ENCODE assay signal across 8 mouse cellular contexts in the genomic region with DNA sequence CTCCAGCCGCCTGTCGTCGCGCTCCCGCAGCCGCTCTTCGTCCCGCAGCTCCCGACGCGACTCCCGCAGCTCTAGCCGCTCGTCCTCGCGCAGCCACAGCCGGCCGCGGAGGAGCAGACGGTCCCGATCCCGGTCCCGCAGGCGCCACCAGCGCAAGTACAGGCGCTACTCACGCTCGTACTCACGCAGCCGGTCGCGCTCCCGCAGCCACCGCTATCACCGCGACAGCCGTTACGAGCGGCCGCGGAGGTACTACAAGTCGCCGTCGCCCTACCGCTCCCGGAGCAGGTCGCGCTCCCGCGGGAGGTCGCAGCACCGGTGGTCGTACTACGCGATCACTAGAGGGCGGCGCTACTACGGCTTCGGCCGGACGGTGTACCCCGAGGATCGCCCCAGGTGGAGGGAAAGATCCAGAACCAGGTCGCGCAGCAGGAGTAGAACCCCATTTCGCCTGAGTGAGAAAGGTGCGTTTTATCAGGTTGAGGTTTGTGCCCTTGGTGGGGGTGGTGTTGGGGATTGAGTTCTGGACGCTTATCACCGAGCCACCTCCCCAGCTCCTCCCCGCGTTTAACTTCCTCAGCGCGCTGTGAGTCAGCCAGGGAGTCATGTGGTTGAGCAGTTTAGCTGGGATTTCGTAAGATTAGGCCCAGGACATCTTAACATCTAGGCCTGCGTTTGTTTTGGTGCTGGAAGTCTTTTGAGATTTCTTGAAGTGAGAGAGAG. TPM values are rescaled to one million over a fixed set of nuclear protein-coding genes. Genes with fewer than 3 reads are reported as not detected.
A peak's percentile ranks its signal among the peaks of the same experiment; 100 is the strongest.
DNase-seq lines count a peak whose midpoint lies in the region; ATAC-seq and TF ChIP-seq lines count a peak whose summit lies in the region.

No protein-coding gene starts in this region.

- no peak for TF ChIP-seq CTCF in lung, adult 2 months (IDR thresholded peaks at IDR 0.05; ENCODE audit: insufficient read depth, low read length)

- peak overlapping the region; percentile 79 for H3K4me3 ChIP-seq in lung, adult 2 months (replicated peaks; ENCODE audit: extremely low read depth, low read depth, low read length)
- peak overlapping the region; percentile 99 for H3K4me3 ChIP-seq in neural tube, embryonic 13.5 days

- WGBS in lung, adult 2 months, result under 1% methylated on average over 75 of the region's 75 CpGs
- WGBS in neural tube, embryonic 13.5 days, result under 1% methylated on average over 75 of the region's 75 CpGs

- peak; percentile 68 for DNase-seq in A20 (ENCODE audit: low read depth, low spot score)
- peak; percentile 90 for DNase-seq in adipocyte (ENCODE audit: low spot score)
- peak; percentile 47 for DNase-seq in embryo, embryonic 9.5 days (ENCODE audit: extremely low spot score)
- DNase-seq in heart, adult 11 months, result peak; percentile 99
- peak; percentile 59 for DNase-seq in kidney, adult 11 months
- DNase-seq in lung, adult 2 months, result peak; percentile 69
- peak; percentile 69 for DNase-seq in testis, postnatal 10 days (ENCODE audit: low spot score)

- peak overlapping the region; percentile 94 for H3K27ac ChIP-seq in neural tube, embryonic 13.5 days (replicated peaks)

- H3K9ac ChIP-seq in neural tube, embryonic 13.5 days, result peak overlapping the region; percentile 97

- ATAC-seq in neural tube, embryonic 13.5 days (ENCODE audit: low read depth), result peak; percentile 60

- H3K4me1 ChIP-seq in lung, adult 2 months (ENCODE audit: control insufficient read depth, insufficient read depth, low read length), result peaks cover 7% of the 10 kb centered on the region
- H3K4me1 ChIP-seq in neural tube, embryonic 13.5 days (replicated peaks), result peaks cover 34% of the 10 kb centered on the region

- TF ChIP-seq POLR2A in lung, adult 2 months (IDR thresholded peaks at IDR 0.05; ENCODE audit: borderline replicate concordance, extremely low read depth, low read depth, low read length), result peak; percentile 60; the same call in 1 of the 2 replicates

- H3K4me2 ChIP-seq in neural tube, embryonic 13.5 days, result peak overlapping the region; percentile 99

- H3K36me3 ChIP-seq in neural tube, embryonic 13.5 days, result peaks cover 41% of the 10 kb centered on the region

- H3K9me3 ChIP-seq in neural tube, embryonic 13.5 days, result no peaks in the 10 kb centered on the region

- no peaks in the 10 kb centered on the region for H3K27me3 ChIP-seq in neural tube, embryonic 13.5 days

RNA-seq across cellular contexts. Expression of a gene that starts 0.8 kb away (rescaled TPM):
- 533 and 883 TPM in 2 replicates for polyA plus RNA-seq in lung, adult 2 months (2012; rRNA removed)
- 485 and 516 TPM in 2 replicates for polyA plus RNA-seq in neural tube, embryonic 13.5 days (2015; fragmentation: Nextera tagmentation; extraction: Ambion mirVana)

RNA-seq across cellular contexts. Expression of a gene that starts 6.5 kb away (rescaled TPM):
- polyA plus RNA-seq in lung, adult 2 months (2012; rRNA removed), result 25.7 and 43.4 TPM in 2 replicates
- 76.8 and 82.1 TPM in 2 replicates for polyA plus RNA-seq in neural tube, embryonic 13.5 days (2015; fragmentation: Nextera tagmentation; extraction: Ambion mirVana)

RNA-seq across cellular contexts. Expression of a gene that starts 9.4 kb away (rescaled TPM):
- polyA plus RNA-seq in lung, adult 2 months (2012; rRNA removed), result 125 and 169 TPM in 2 replicates
- polyA plus RNA-seq in neural tube, embryonic 13.5 days (2015; fragmentation: Nextera tagmentation; extraction: Ambion mirVana), result 224 and 230 TPM in 2 replicates

RNA-seq across cellular contexts. Expression of a gene that starts 59.8 kb away (rescaled TPM):
- 0.14 TPM in 1 of 2 replicates, not detected in the other for polyA plus RNA-seq in lung, adult 2 months (2012; rRNA removed)
- polyA plus RNA-seq in neural tube, embryonic 13.5 days (2015; fragmentation: Nextera tagmentation; extraction: Ambion mirVana), result 1.5 and 2.0 TPM in 2 replicates

Comparison
In these comparisons a context has a peak if more than half of its experiments do, and no peak if none do; other contexts are left out.
1. Peak in every context shown above with its lines: DNase-seq, ATAC-seq, H3K4me3 ChIP-seq and H3K27ac ChIP-seq.
2. DNase-seq: peak in every context shown above with its lines; median percentile 99 in heart, adult 11 months; 90 in adipocyte; 69 in lung, adult 2 months; 69 in testis, postnatal 10 days; 68 in A20; 59 in kidney, adult 11 months; 47 in embryo, embryonic 9.5 days.